ENCODE assay signal across 23 mouse cellular contexts in genomic region chr7:124914479-124914878, GRCm38 (mm10).
DNase-seq lines count a peak whose midpoint lies in the region; ATAC-seq lines count a peak whose summit lies in the region.
"Had no signal": no experiment of that assay in that cellular context is flagged by ENCODE, and none has a peak within 500 bp of the region (broad histone marks: within the 10 kb centered on the region; RNA-seq: fewer than 3 reads in every experiment).

No protein-coding gene starts in this region.

- no peak overlapping the region for H3K4me2 ChIP-seq in neural tube, embryonic 15.5 days
- H3K4me2 ChIP-seq: embryonic facial prominence, embryonic 12.5 days; forebrain, embryonic 13.5 days; forebrain, embryonic 15.5 days had no signal

- no peak overlapping the region for H3K27ac ChIP-seq in neural tube, embryonic 15.5 days (replicated peaks)
- no peak overlapping the region for H3K27ac ChIP-seq in midbrain, embryonic 10.5 days (replicated peaks)
- H3K27ac ChIP-seq: embryonic facial prominence, embryonic 10.5 days; embryonic facial prominence, embryonic 12.5 days; forebrain, embryonic 13.5 days; forebrain, embryonic 15.5 days had no signal

- 80% methylated on average over 4 of the region's 4 CpGs for WGBS in neural tube, embryonic 15.5 days
- WGBS in midbrain, embryonic 10.5 days: 80% methylated on average over 4 of the region's 4 CpGs

- 0 out of 2 replicates have a peak, but pooled peaks cover 3% of the 10 kb centered on the region for H3K27me3 ChIP-seq in neural tube, embryonic 15.5 days (replicated peaks)
- no peaks in the 10 kb centered on the region for H3K27me3 ChIP-seq in midbrain, embryonic 10.5 days (ENCODE audit: low read depth, poor library complexity, severe bottlenecking)
- H3K27me3 ChIP-seq: embryonic facial prominence, embryonic 12.5 days; forebrain, embryonic 13.5 days; forebrain, embryonic 15.5 days; Patski had no signal

- DNase-seq in embryo, embryonic 10.5 days (ENCODE audit: low spot score): peak; percentile 10
- no peak for DNase-seq in embryo, embryonic 9.5 days (ENCODE audit: extremely low spot score)
- DNase-seq in neural tube, embryonic 10.5 days (ENCODE audit: extremely low spot score, low spot score): peak; percentile 14
- no peak for DNase-seq in midbrain, embryonic 10.5 days (ENCODE audit: low spot score)
- DNase-seq: adrenal gland, adult 8-10 months; adrenal gland, postnatal 14 days; adrenal gland, postnatal 36 days; B cell, adult 2 months; cerebellum, adult 11-12 months; cerebellum, adult 2 months; cerebellum, adult 9-10 months; cerebellum, postnatal 10 days; cerebellum, postnatal 25 days; forebrain, postnatal 0 days had no signal

- no peak overlapping the region for H3K9ac ChIP-seq in neural tube, embryonic 15.5 days (replicated peaks)
- H3K9ac ChIP-seq: embryonic facial prominence, embryonic 12.5 days; forebrain, embryonic 13.5 days; forebrain, embryonic 15.5 days; forebrain, postnatal 0 days had no signal

- no peaks in the 10 kb centered on the region for H3K9me3 ChIP-seq in neural tube, embryonic 15.5 days (replicated peaks)
- peaks cover 4% of the 10 kb centered on the region; the same call in 1 of the 2 replicates for H3K9me3 ChIP-seq in midbrain, embryonic 10.5 days (replicated peaks)
- H3K9me3 ChIP-seq: embryonic facial prominence, embryonic 10.5 days; embryonic facial prominence, embryonic 12.5 days; forebrain, embryonic 13.5 days; forebrain, embryonic 15.5 days had no signal

- no peaks in the 10 kb centered on the region for H3K36me3 ChIP-seq in neural tube, embryonic 15.5 days
- H3K36me3 ChIP-seq in midbrain, embryonic 10.5 days: no peaks in the 10 kb centered on the region
- H3K36me3 ChIP-seq: embryonic facial prominence, embryonic 10.5 days; embryonic facial prominence, embryonic 12.5 days; forebrain, embryonic 15.5 days; G1E had no signal

- H3K4me1 ChIP-seq in neural tube, embryonic 15.5 days: peaks cover 5% of the 10 kb centered on the region; the same call in 1 of the 2 replicates
- peaks cover 15% of the 10 kb centered on the region; the same call in 1 of the 2 replicates for H3K4me1 ChIP-seq in midbrain, embryonic 10.5 days
- H3K4me1 ChIP-seq: embryonic facial prominence, embryonic 10.5 days; embryonic facial prominence, embryonic 12.5 days had no signal

- H3K4me3 ChIP-seq in neural tube, embryonic 15.5 days (replicated peaks): no peak overlapping the region
- H3K4me3 ChIP-seq in midbrain, embryonic 10.5 days: no peak overlapping the region
- H3K4me3 ChIP-seq: embryonic facial prominence, embryonic 10.5 days; embryonic facial prominence, embryonic 12.5 days; forebrain, embryonic 13.5 days; forebrain, embryonic 15.5 days had no signal

- no peak for ATAC-seq in neural tube, embryonic 15.5 days (ENCODE audit: low FRiP score)
- ATAC-seq: activated CD4-positive, CD25-positive, alpha-beta regulatory T cell, adult 4 months; CD4-positive, CD25-positive, alpha-beta regulatory T cell, adult 4 months; forebrain, embryonic 13.5 days; forebrain, embryonic 15.5 days; forebrain, postnatal 0 days had no signal

Comparison
In these comparisons a context has a peak if more than half of its experiments do, and no peak if none do; other contexts are left out.
1. DNase-seq: peak in embryo, embryonic 10.5 days (single experiment) and neural tube, embryonic 10.5 days (single experiment); none in embryo, embryonic 9.5 days (single experiment) and midbrain, embryonic 10.5 days (single experiment).